Mouse (Mus musculus) thymus, postnatal 10 days (tissue): Measurements from ENCODE around the gene Nceh1.

Source experiments
- DNase-seq, 2 experiments: peaks; one replicate each; pipeline ENCODE4 v3.0.0; 2021; ENCODE audit warnings: low spot score in 2 of 2

Gene Nceh1

GRCm38 (mm10) chr3:27322591-27322990, 139.8 kb downstream of the Nceh1 start:
- DNase-seq = no peak

DNA sequence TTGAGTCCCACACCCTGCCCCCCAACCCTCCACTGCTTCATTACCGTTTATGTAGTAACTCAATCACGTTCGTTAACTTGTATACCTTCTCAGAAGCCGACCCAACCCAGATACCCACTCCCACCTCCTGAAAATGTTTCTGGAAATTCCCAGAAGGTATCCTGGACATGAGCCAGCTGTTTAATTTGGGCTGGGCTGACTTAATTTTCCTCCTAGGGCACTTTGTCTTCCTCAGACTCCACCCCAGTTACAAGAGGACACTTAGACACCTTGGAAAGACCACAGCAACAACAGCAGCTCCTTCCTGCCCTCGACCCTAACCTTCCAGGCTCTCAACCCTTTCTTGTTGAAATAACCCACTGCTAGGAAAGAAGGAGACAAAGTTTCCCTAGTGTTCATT, 140.8 kb downstream of the Nceh1 start:
- DNase-seq = no peak

DNA sequence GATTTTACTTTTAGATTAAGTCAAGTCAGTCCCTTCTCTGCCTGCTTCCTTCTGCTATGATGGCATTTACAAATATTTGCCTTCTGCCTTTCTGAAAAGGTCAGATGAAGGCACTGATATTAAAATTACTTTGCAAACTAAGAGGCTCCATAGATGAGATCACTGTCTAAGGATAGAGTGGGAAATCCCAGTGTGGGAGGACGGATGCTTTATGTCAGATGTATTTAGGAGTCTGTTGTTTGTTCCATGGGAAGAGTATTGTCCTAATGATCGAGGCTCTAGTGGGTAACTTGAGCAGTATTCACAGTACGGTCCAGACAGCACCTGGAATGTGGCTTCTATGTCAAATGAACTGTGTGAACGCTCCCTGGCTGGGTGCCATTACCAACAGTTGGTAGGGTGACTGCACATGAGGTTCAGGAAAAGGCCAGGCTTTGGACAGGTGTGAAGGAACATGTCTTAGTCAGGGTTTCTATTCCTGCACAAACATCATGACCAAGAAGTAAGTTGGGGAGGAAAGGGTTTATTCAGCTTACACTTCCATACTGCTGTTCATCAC, 143.9 kb downstream of the Nceh1 start:
- no peak for DNase-seq

DNA sequence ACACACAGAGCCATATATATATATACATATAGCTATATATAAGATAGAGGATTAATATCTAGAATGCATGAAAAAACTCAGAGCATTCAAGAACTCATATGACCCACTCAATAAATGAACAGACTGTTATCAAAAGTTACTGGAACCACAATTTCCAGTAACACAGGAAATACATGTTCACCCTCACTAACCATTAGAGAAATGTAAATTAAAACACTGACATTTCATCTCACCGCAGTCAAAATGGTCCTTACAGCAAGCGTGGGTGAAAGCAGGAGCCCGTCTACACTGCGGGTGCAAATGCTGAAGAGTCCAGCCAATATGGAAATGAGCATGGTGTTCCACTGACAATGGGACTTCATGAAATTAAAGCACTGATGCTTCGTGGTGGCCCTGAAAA, 147.9 kb downstream of the Nceh1 start:
- no peak for DNase-seq
